Mouse (Mus musculus) erythroblast, embryonic 14.5 days (primary cell): ENCODE data around the gene F830045P16Rik. TPM values are rescaled to one million over a fixed set of nuclear protein-coding genes. Genes with fewer than 3 reads are reported as not detected.

Source experiments
- H3K27me3 ChIP-seq: 2 replicates; pipeline ENCODE4 v1.6.1; 2012; ENCODE audit warnings: inconsistent platforms; ENCODE audit not compliant: control insufficient read depth
- H3K36me3 ChIP-seq: 2 replicates; pipeline ENCODE4 v1.6.1; 2012; ENCODE audit warnings: mild to moderate bottlenecking, inconsistent platforms; ENCODE audit not compliant: control insufficient read depth
- H3K4me1 ChIP-seq: 2 replicates; pipeline ENCODE4 v1.6.1; 2012; ENCODE audit warnings: inconsistent platforms; ENCODE audit not compliant: control insufficient read depth
- H3K4me3 ChIP-seq: replicated peaks from 2 replicates; pipeline ENCODE3; 2012; ENCODE audit warnings: moderate library complexity, mild to moderate bottlenecking, inconsistent platforms
- H3K9me3 ChIP-seq: 2 replicates; pipeline ENCODE4 v1.6.1; 2012; ENCODE audit warnings: low read length, inconsistent platforms, mixed read lengths; ENCODE audit not compliant: control insufficient read depth
- GATA1 ChIP-seq: IDR thresholded peaks from 2 replicates; pipeline ENCODE4 v1.6.1; 2012; ENCODE audit warnings: low read length, inconsistent platforms, mixed read lengths
- TAL1 ChIP-seq: IDR thresholded peaks from 3 replicates; pipeline ENCODE4 v1.6.1; 2012; ENCODE audit warnings: low read length, inconsistent platforms, mixed read lengths
- polyA plus RNA-seq: library from polyadenylated mRNA; stranded (reverse); fragments of >175 nt; gene quantifications from 2 replicates; pipeline ENCODE4 v1.2.3, GENCODE M21; 2012

F830045P16Rik gene
- not detected in 2 replicates for polyA plus RNA-seq

GRCm38 (mm10) chr2:129536377-129536776 lies at the start of gene F830045P16Rik:
Gene F830045P16Rik (minus strand): TSS chr2:129536602.
- Histone ChIP-seq H3K27me3 (no peaks in the 10 kb centered on the region), H3K4me3 (no peak within 1 kb of the TSS), H3K9me3 (no peaks in the 10 kb centered on the region), H3K36me3 (no peaks in the 10 kb centered on the region), H3K4me1 (no peaks in the 10 kb centered on the region)
- no peak for TF ChIP-seq TAL1
- no peak for TF ChIP-seq GATA1

GRCm38 (mm10) chr2:129585904-129586514 lies 49.6 kb upstream of the F830045P16Rik start:
- H3K4me3 ChIP-seq: no peak overlapping the region
- H3K4me1 ChIP-seq: no peaks in the 10 kb centered on the region
- H3K9me3 ChIP-seq: no peaks in the 10 kb centered on the region
- H3K27me3 ChIP-seq: no peaks in the 10 kb centered on the region
- no peak for TF ChIP-seq GATA1
- no peak for TF ChIP-seq TAL1
- H3K36me3 ChIP-seq: no peaks in the 10 kb centered on the region

GRCm38 (mm10) chr2:129584905-129585304 lies 48.5 kb upstream of the F830045P16Rik start:
- Histone ChIP-seq H3K27me3 (no peaks in the 10 kb centered on the region), H3K4me1 (no peaks in the 10 kb centered on the region), H3K36me3 (no peaks in the 10 kb centered on the region), H3K9me3 (no peaks in the 10 kb centered on the region), H3K4me3 (no peak overlapping the region)
- TF ChIP-seq GATA1: no peak
- TF ChIP-seq TAL1: no peak

GRCm38 (mm10) chr2:129582261-129582660 lies 45.9 kb upstream of the F830045P16Rik start:
- Histone ChIP-seq H3K9me3 (no peaks in the 10 kb centered on the region), H3K36me3 (no peaks in the 10 kb centered on the region), H3K27me3 (no peaks in the 10 kb centered on the region), H3K4me1 (no peaks in the 10 kb centered on the region), H3K4me3 (no peak overlapping the region)
- TF ChIP-seq TAL1 (no peak), GATA1 (no peak)

- H3K9me3 ChIP-seq: no peaks in the 10 kb centered on the region
Observed at GRCm38 (mm10) chr2:129581826-129582225, 45.4 kb upstream of the F830045P16Rik start.

GRCm38 (mm10) chr2:129580656-129581055 lies 44.3 kb upstream of the F830045P16Rik start:
- Histone ChIP-seq H3K4me3 (no peak overlapping the region), H3K9me3 (no peaks in the 10 kb centered on the region), H3K36me3 (no peaks in the 10 kb centered on the region), H3K27me3 (no peaks in the 10 kb centered on the region), H3K4me1 (no peaks in the 10 kb centered on the region)
- TF ChIP-seq TAL1 (no peak), GATA1 (no peak)

More at GRCm38 (mm10) chr2:129581826-129582225, 45.4 kb upstream of the F830045P16Rik start:
- Histone ChIP-seq H3K4me3 (no peak overlapping the region), H3K4me1 (no peaks in the 10 kb centered on the region), H3K27me3 (no peaks in the 10 kb centered on the region), H3K36me3 (no peaks in the 10 kb centered on the region)
- TF ChIP-seq TAL1 (no peak), GATA1 (no peak)

- no peaks in the 10 kb centered on the region for H3K9me3 ChIP-seq
- no peaks in the 10 kb centered on the region for H3K36me3 ChIP-seq
- H3K4me1 ChIP-seq: no peaks in the 10 kb centered on the region
- TF ChIP-seq TAL1: no peak
- TF ChIP-seq GATA1: no peak
- H3K27me3 ChIP-seq: peaks cover 8% of the 10 kb centered on the region
- H3K4me3 ChIP-seq: no peak overlapping the region
Observed at GRCm38 (mm10) chr2:129576611-129577447, 40.4 kb upstream of the F830045P16Rik start.

GRCm38 (mm10) chr2:129575113-129575512 lies 38.7 kb upstream of the F830045P16Rik start:
- no peak overlapping the region for H3K4me3 ChIP-seq

GRCm38 (mm10) chr2:129574395-129575046 lies 38.1 kb upstream of the F830045P16Rik start:
- peaks cover 8% of the 10 kb centered on the region for H3K27me3 ChIP-seq
- H3K9me3 ChIP-seq: no peaks in the 10 kb centered on the region
- H3K36me3 ChIP-seq: no peaks in the 10 kb centered on the region
- no peaks in the 10 kb centered on the region for H3K4me1 ChIP-seq
- H3K4me3 ChIP-seq: no peak overlapping the region
- TF ChIP-seq TAL1 (no peak), GATA1 (no peak)

More at GRCm38 (mm10) chr2:129575113-129575512, 38.7 kb upstream of the F830045P16Rik start:
- no peak for TF ChIP-seq TAL1
- no peak for TF ChIP-seq GATA1
- H3K4me1 ChIP-seq: no peaks in the 10 kb centered on the region
- H3K27me3 ChIP-seq: peaks cover 8% of the 10 kb centered on the region
- no peaks in the 10 kb centered on the region for H3K9me3 ChIP-seq
- H3K36me3 ChIP-seq: no peaks in the 10 kb centered on the region
